Mouse (Mus musculus) myocyte (in vitro differentiated cells): ENCODE data around the gene Gm11214.

ENCODE experiments used
- CEBPB ChIP-seq: IDR thresholded peaks from 2 replicates; pipeline ENCODE4 v1.6.1; 2011; ENCODE audit warnings: mild to moderate bottlenecking, moderate library complexity; ENCODE audit not compliant: poor library complexity, insufficient read depth, severe bottlenecking
- MAX ChIP-seq: IDR thresholded peaks from one replicate; pipeline ENCODE4 v1.6.1; 2011; ENCODE audit warnings: low read depth, mild to moderate bottlenecking, control low read depth
- POLR2A ChIP-seq: IDR thresholded peaks from one replicate; pipeline ENCODE4 v1.6.1; 2011; ENCODE audit warnings: low read depth, mild to moderate bottlenecking, control low read depth, moderate library complexity; ENCODE audit not compliant: insufficient read length
- POLR2AphosphoS2 ChIP-seq: IDR thresholded peaks from one replicate; pipeline ENCODE4 v1.6.1; 2011; ENCODE audit warnings: low read depth, control low read depth; ENCODE audit not compliant: insufficient read length
- TCF3 ChIP-seq: IDR thresholded peaks from one replicate; pipeline ENCODE4 v1.6.1; 2011; ENCODE audit warnings: low read depth, control low read depth; ENCODE audit not compliant: insufficient read length
- USF1 ChIP-seq: IDR thresholded peaks from one replicate; pipeline ENCODE4 v1.6.1; 2011; ENCODE audit warnings: low read depth, mild to moderate bottlenecking, control low read depth, moderate library complexity

DNA sequence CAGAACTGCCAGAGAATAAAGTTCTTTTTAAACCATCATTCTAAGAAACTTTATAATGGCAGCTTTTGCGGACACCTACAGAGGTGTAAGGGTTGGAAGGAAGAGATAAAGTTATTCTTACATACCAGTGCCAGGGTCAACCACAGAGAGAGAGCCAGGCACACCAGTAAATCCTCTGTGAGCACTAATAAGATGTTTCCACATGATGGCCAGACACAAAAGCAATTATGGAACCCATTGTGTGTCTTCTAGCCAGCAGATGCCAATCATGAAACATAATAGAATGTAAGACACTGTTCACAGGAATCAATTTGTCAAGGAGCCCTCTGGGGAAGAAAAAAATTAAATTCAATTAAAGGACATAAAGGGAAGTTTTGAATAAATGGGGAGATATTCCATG, 1.8 kb downstream of the Gm11214 start:
- TF ChIP-seq POLR2A, result no peak
- no peak for TF ChIP-seq MAX
- TF ChIP-seq POLR2AphosphoS2, result no peak
- TF ChIP-seq USF1, result no peak
- TF ChIP-seq TCF3, result no peak
- TF ChIP-seq CEBPB, result no peak
